Mouse (Mus musculus): ENCODE results near the gene Enpp3. TPM values are rescaled to one million over a fixed set of nuclear protein-coding genes. Genes with fewer than 3 reads are reported as not detected.

Gene Enpp3
- total and polyA plus RNA-seq, 2 experiments from 2014 or later = 1.5 to 4.0 TPM

- WGBS = 53% methylated on average over 2 of the region's 2 CpGs
- Histone ChIP-seq H3K4me1 (ENCODE audit: insufficient read depth, low read length) (no peaks in the 10 kb centered on the region), H3K4me2 (ENCODE audit: low read depth, low read length) (no peak overlapping the region), H3K9me3 (ENCODE audit: low read length) (no peaks in the 10 kb centered on the region), H3K9ac (replicated peaks; ENCODE audit: low read length) (no peak overlapping the region), H3K36me3 (ENCODE audit: insufficient read depth, low read length) (no peaks in the 10 kb centered on the region), H3K4me3 (ENCODE audit: low read length) (no peak overlapping the region), H3K27ac (no peak overlapping the region), H3K27me3 (ENCODE audit: insufficient read depth, low read length) (no peaks in the 10 kb centered on the region)
- TF ChIP-seq CTCF (IDR thresholded peaks at IDR 0.05; ENCODE audit: low read depth) = no peak
- DNase-seq (ENCODE audit: low spot score) (no peak), ATAC-seq (no peak)
Measured at GRCm38 (mm10) chr10:24841998-24842397, 625 bp downstream of the Enpp3 start.

GRCm38 (mm10) chr10:24840795-24841194 is 1.8 kb downstream of the Enpp3 start:
- ATAC-seq (no peak), DNase-seq (ENCODE audit: low spot score) (no peak)
- H3K4me1 ChIP-seq (ENCODE audit: insufficient read depth, low read length) = no peaks in the 10 kb centered on the region
- 94% methylated on average over 4 of the region's 4 CpGs for WGBS
- H3K27ac ChIP-seq = no peak overlapping the region
- H3K4me3 ChIP-seq (ENCODE audit: low read length) = no peak overlapping the region
- no peaks in the 10 kb centered on the region for H3K36me3 ChIP-seq (ENCODE audit: insufficient read depth, low read length)
- no peak overlapping the region for H3K4me2 ChIP-seq (ENCODE audit: low read depth, low read length)
- H3K9me3 ChIP-seq (ENCODE audit: low read length) = no peaks in the 10 kb centered on the region
- H3K27me3 ChIP-seq (ENCODE audit: insufficient read depth, low read length) = no peaks in the 10 kb centered on the region
- no peak for TF ChIP-seq CTCF (IDR thresholded peaks at IDR 0.05; ENCODE audit: low read depth)
- H3K9ac ChIP-seq (replicated peaks; ENCODE audit: low read length) = no peak overlapping the region

GRCm38 (mm10) chr10:24836366-24837038 is 6.1 kb downstream of the Enpp3 start:
- Histone ChIP-seq H3K36me3 (ENCODE audit: insufficient read depth, low read length) (no peaks in the 10 kb centered on the region), H3K9me3 (ENCODE audit: low read length) (no peaks in the 10 kb centered on the region), H3K27me3 (ENCODE audit: insufficient read depth, low read length) (no peaks in the 10 kb centered on the region), H3K4me2 (ENCODE audit: low read depth, low read length) (peak overlapping the region; percentile 53), H3K4me3 (ENCODE audit: low read length) (no peak overlapping the region), H3K9ac (replicated peaks; ENCODE audit: low read length) (no peak overlapping the region), H3K4me1 (ENCODE audit: insufficient read depth, low read length) (no peaks in the 10 kb centered on the region), H3K27ac (no peak overlapping the region)
- WGBS = 55% methylated on average over 4 of the region's 4 CpGs
- no peak for ATAC-seq
- DNase-seq (ENCODE audit: low spot score) = no peak
- TF ChIP-seq CTCF (IDR thresholded peaks at IDR 0.05; ENCODE audit: low read depth) = no peak

- no peak overlapping the region for H3K27ac ChIP-seq
- ATAC-seq (peak; percentile 51), DNase-seq (ENCODE audit: low spot score) (peak; percentile 28)
- H3K4me1 ChIP-seq (ENCODE audit: insufficient read depth, low read length) = no peaks in the 10 kb centered on the region
- no peaks in the 10 kb centered on the region for H3K27me3 ChIP-seq (ENCODE audit: insufficient read depth, low read length)
- peak overlapping the region; percentile 53 for H3K4me2 ChIP-seq (ENCODE audit: low read depth, low read length)
- TF ChIP-seq CTCF (IDR thresholded peaks at IDR 0.05; ENCODE audit: low read depth) = no peak
- peak overlapping the region; percentile 12; the same call in 1 of the 2 replicates for H3K4me3 ChIP-seq (ENCODE audit: low read length)
- H3K36me3 ChIP-seq (ENCODE audit: insufficient read depth, low read length) = no peaks in the 10 kb centered on the region
- 14% methylated on average over 12 of the region's 12 CpGs for WGBS
- H3K9ac ChIP-seq (replicated peaks; ENCODE audit: low read length) = no peak overlapping the region; the same call in 1 of the 2 replicates
- no peaks in the 10 kb centered on the region for H3K9me3 ChIP-seq (ENCODE audit: low read length)
Measured at GRCm38 (mm10) chr10:24835702-24836342, 6.8 kb downstream of the Enpp3 start.

- peak overlapping the region; percentile 53 for H3K4me2 ChIP-seq (ENCODE audit: low read depth, low read length)
- no peaks in the 10 kb centered on the region for H3K4me1 ChIP-seq (ENCODE audit: insufficient read depth, low read length)
- H3K27ac ChIP-seq = no peak overlapping the region
- WGBS = 24% methylated on average over 4 of the region's 4 CpGs
- H3K9ac ChIP-seq (replicated peaks; ENCODE audit: low read length) = no peak overlapping the region
- DNase-seq (ENCODE audit: low spot score) (no peak), ATAC-seq (no peak)
- no peaks in the 10 kb centered on the region for H3K27me3 ChIP-seq (ENCODE audit: insufficient read depth, low read length)
- no peaks in the 10 kb centered on the region for H3K36me3 ChIP-seq (ENCODE audit: insufficient read depth, low read length)
- no peak for TF ChIP-seq CTCF (IDR thresholded peaks at IDR 0.05; ENCODE audit: low read depth)
- H3K9me3 ChIP-seq (ENCODE audit: low read length) = no peaks in the 10 kb centered on the region
- H3K4me3 ChIP-seq (ENCODE audit: low read length) = no peak overlapping the region
Measured at GRCm38 (mm10) chr10:24834634-24835371, 7.8 kb downstream of the Enpp3 start.

GRCm38 (mm10) chr10:24832306-24832705 is 10.3 kb downstream of the Enpp3 start:
- no peak for TF ChIP-seq CTCF (IDR thresholded peaks at IDR 0.05; ENCODE audit: low read depth)
- Histone ChIP-seq H3K27me3 (ENCODE audit: insufficient read depth, low read length) (no peaks in the 10 kb centered on the region), H3K4me2 (ENCODE audit: low read depth, low read length) (no peak overlapping the region), H3K9me3 (ENCODE audit: low read length) (no peaks in the 10 kb centered on the region), H3K9ac (replicated peaks; ENCODE audit: low read length) (no peak overlapping the region), H3K36me3 (ENCODE audit: insufficient read depth, low read length) (no peaks in the 10 kb centered on the region), H3K4me3 (ENCODE audit: low read length) (no peak overlapping the region), H3K4me1 (ENCODE audit: insufficient read depth, low read length) (no peaks in the 10 kb centered on the region), H3K27ac (no peak overlapping the region)
- WGBS = 93% methylated on average over 9 of the region's 9 CpGs
- ATAC-seq (no peak), DNase-seq (ENCODE audit: low spot score) (no peak)
